Mouse (Mus musculus): ENCODE measurements around the gene Bpgm. TPM values are rescaled to one million over a fixed set of nuclear protein-coding genes. Genes with fewer than 3 reads are reported as not detected.

Bpgm gene
- polyA plus RNA-seq, 1 experiment from 2014 or later, result 194 TPM

- no peak overlapping the region for H3K27ac ChIP-seq (replicated peaks)
- H3K4me2 ChIP-seq, result no peak overlapping the region
- ATAC-seq (ENCODE audit: insufficient read depth), result no peak
- H3K4me1 ChIP-seq (replicated peaks), result no peaks in the 10 kb centered on the region
- no peak overlapping the region for H3K9ac ChIP-seq
- H3K27me3 ChIP-seq, result no peaks in the 10 kb centered on the region
- H3K36me3 ChIP-seq (replicated peaks), result no peaks in the 10 kb centered on the region
- H3K4me3 ChIP-seq (replicated peaks), result no peak overlapping the region
- WGBS (ENCODE audit: insufficient replicate concordance), result 52% methylated on average over 9 of the region's 9 CpGs
- H3K9me3 ChIP-seq (replicated peaks), result no peaks in the 10 kb centered on the region
These were observed 78.4 kb downstream of the Bpgm start for GRCm38 (mm10) chr6:34554291-34554997.

Other genes starting within 250 kb of the Bpgm start
- gene Akr1b3, start 158.7 kb upstream of the Bpgm start, polyA plus RNA-seq (2015; fragmentation: Nextera tagmentation; extraction: Ambion mirVana), result 40.0 and 43.5 TPM in 2 replicates
- 4.4 and 4.8 TPM in 2 replicates for gene Akr1b8, start 122.1 kb upstream of the Bpgm start, polyA plus RNA-seq (2015; fragmentation: Nextera tagmentation; extraction: Ambion mirVana)
- 7.0 and 8.7 TPM in 2 replicates for gene Akr1b10, start 92.0 kb upstream of the Bpgm start, polyA plus RNA-seq (2015; fragmentation: Nextera tagmentation; extraction: Ambion mirVana)
- gene Akr1b7, start 63.9 kb upstream of the Bpgm start, polyA plus RNA-seq (2015; fragmentation: Nextera tagmentation; extraction: Ambion mirVana), result 17.6 and 18.1 TPM in 2 replicates
- gene Cald1, start 122.3 kb downstream of the Bpgm start, polyA plus RNA-seq (2015; fragmentation: Nextera tagmentation; extraction: Ambion mirVana), result 58.0 and 63.2 TPM in 2 replicates

Data from liver, embryonic 15.5 days (tissue).